Mouse (Mus musculus) midbrain, postnatal 0 days (tissue): ENCODE measurements around the gene Gm28047. TPM values are rescaled to one million over a fixed set of nuclear protein-coding genes. Genes with fewer than 3 reads are reported as not detected.
A peak's percentile ranks its signal among the peaks of the same experiment; 100 is the strongest.

Experiments used
- ATAC-seq: fragments of 200-750 bp; cut with Nextera tagmentation; 2 replicates; pipeline ENCODE4 v1.8.0; 2017; ENCODE audit warnings: moderate number of reproducible peaks, mild to moderate bottlenecking, moderate TSS enrichment, moderate library complexity; ENCODE audit not compliant: low FRiP score
- DNase-seq: peaks from one replicate; pipeline ENCODE4 v3.0.0-alpha.2; 2015; ENCODE audit warnings: low spot score
- H3K27ac ChIP-seq: fragments of 300-500 bp; sonication (generic); 2 replicates; pipeline ENCODE4 v1.5.1; 2014; ENCODE audit warnings: low read depth, mild to moderate bottlenecking, low read length, mixed read lengths
- H3K27me3 ChIP-seq: fragments of 300-500 bp; sonication (generic); 2 replicates; pipeline ENCODE4 v1.6.1; 2014; ENCODE audit warnings: low read length, control low read depth, mixed read lengths; ENCODE audit not compliant: insufficient read depth
- H3K36me3 ChIP-seq: fragments of 300-500 bp; sonication (generic); 2 replicates; pipeline ENCODE4 v1.6.1; 2014; ENCODE audit warnings: low read length, control low read depth, mixed read lengths; ENCODE audit not compliant: insufficient read depth
- H3K4me1 ChIP-seq: fragments of 300-500 bp; sonication (generic); 2 replicates; pipeline ENCODE4 v1.6.1; 2014; ENCODE audit warnings: mild to moderate bottlenecking, control low read depth, antibody characterized with exemption, low read length, mixed read lengths; ENCODE audit not compliant: insufficient read depth
- H3K4me2 ChIP-seq: fragments of 300-500 bp; sonication (generic); 2 replicates; pipeline ENCODE4 v1.6.1; 2014; ENCODE audit warnings: low read depth, mild to moderate bottlenecking, low read length, mixed read lengths; ENCODE audit not compliant: poor library complexity, severe bottlenecking
- H3K4me3 ChIP-seq: fragments of 300-500 bp; sonication (generic); 2 replicates; pipeline ENCODE4 v1.5.1; 2014; ENCODE audit warnings: low read depth, mild to moderate bottlenecking, low read length, moderate library complexity
- H3K9ac ChIP-seq: fragments of 300-500 bp; sonication (generic); replicated peaks from 2 replicates; pipeline ENCODE4 v1.6.1; 2014; ENCODE audit warnings: mild to moderate bottlenecking, low read length, moderate library complexity, mixed read lengths; ENCODE audit not compliant: poor library complexity, severe bottlenecking
- H3K9me3 ChIP-seq: fragments of 300-500 bp; sonication (generic); 2 replicates; pipeline ENCODE4 v1.6.1; 2016; ENCODE audit warnings: low read length, control low read depth
- CTCF ChIP-seq: IDR thresholded peaks from 2 replicates; pipeline ENCODE4 v1.5.1; 2016; ENCODE audit warnings: antibody characterized with exemption, mild to moderate bottlenecking
- WGBS: fragments of 180-500 bp; shearing (Covaris S2); extraction: QIAGEN DNeasy Blood & Tissue Kit; methylation state at CpG from one replicate; pipeline ENCODE4 v1.1.7; 2014; 5-methylcytosine and 5-hydroxymethylcytosine counted together
- polyA plus RNA-seq: library from polyadenylated mRNA; unstranded; fragments of >200 nt; fragmentation: Nextera tagmentation; extraction: Ambion mirVana; gene quantifications from 2 replicates; pipeline ENCODE4 v1.2.1, GENCODE M21; 2015
- total RNA-seq: library from RNA; depleted of rRNA; stranded (reverse); fragments of >200 nt; gene quantifications from 2 replicates; pipeline ENCODE4 v1.2.3, GENCODE M21; 2014

Gm28047 gene
- total and polyA plus RNA-seq, 2 experiments from 2014 or later = not detected

DNA sequence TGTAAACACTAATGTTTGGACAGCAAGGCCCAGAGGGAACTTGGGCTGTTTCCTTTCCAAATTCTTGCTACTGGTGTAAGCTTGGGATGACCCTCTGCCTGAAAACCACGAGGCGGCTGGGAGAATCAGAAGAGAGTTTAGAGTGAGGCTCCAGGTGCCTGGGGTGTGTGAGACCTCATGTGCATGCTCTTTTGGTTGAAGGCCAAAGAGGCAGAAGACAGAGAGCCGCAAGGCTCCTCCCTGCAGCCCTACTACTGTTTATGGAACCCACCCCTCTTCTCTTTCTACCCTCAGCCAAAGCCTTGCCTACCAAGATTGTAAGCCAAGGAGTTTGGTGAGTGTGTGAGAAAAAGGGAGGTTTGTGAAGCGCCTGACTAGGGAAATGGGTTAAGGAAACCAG lies 109.1 kb downstream of the Gm28047 start:
- H3K4me2 ChIP-seq = peak overlapping the region; percentile 80
- H3K4me3 ChIP-seq = peak overlapping the region; percentile 66
- TF ChIP-seq CTCF = no peak
- DNase-seq (no peak), ATAC-seq (no peak)
- 42% methylated on average over 4 of the region's 4 CpGs for WGBS
- peaks cover 28% of the 10 kb centered on the region for H3K4me1 ChIP-seq
- no peaks in the 10 kb centered on the region for H3K27me3 ChIP-seq
- H3K9me3 ChIP-seq = no peaks in the 10 kb centered on the region
- no peaks in the 10 kb centered on the region for H3K36me3 ChIP-seq
- peak overlapping the region; percentile 86 for H3K9ac ChIP-seq
- H3K27ac ChIP-seq = peak overlapping the region; percentile 99

DNA sequence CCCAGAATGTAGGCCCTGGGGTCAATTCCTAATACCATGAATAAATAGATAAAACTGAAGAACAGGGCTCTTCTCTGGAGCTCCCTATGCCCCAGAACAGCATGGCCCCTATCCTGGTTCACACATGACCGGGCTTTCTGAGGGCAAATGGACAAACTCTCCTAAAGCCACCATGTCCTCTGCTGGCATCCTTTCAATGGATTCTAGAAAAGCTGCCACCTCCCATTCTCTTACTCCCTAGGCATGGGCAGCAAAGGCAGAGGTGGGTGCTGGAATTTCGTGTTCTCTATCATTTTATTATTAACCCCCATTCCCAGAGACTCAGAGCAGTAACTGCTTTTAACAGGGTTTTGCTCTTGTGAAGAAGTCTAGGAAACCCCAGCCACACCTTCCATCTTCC lies 109.6 kb downstream of the Gm28047 start:
- Histone ChIP-seq H3K4me1 (peaks cover 28% of the 10 kb centered on the region), H3K27me3 (no peaks in the 10 kb centered on the region), H3K9ac (0 out of 2 replicates have a peak overlapping the region, but pooled peaks have one; percentile 86), H3K27ac (no peak overlapping the region), H3K36me3 (no peaks in the 10 kb centered on the region), H3K9me3 (no peaks in the 10 kb centered on the region), H3K4me3 (peak overlapping the region; percentile 66), H3K4me2 (peak overlapping the region; percentile 80)
- ATAC-seq = no peak
- DNase-seq = no peak
- TF ChIP-seq CTCF = no peak
- 86% methylated on average over 2 of the region's 2 CpGs for WGBS

DNA sequence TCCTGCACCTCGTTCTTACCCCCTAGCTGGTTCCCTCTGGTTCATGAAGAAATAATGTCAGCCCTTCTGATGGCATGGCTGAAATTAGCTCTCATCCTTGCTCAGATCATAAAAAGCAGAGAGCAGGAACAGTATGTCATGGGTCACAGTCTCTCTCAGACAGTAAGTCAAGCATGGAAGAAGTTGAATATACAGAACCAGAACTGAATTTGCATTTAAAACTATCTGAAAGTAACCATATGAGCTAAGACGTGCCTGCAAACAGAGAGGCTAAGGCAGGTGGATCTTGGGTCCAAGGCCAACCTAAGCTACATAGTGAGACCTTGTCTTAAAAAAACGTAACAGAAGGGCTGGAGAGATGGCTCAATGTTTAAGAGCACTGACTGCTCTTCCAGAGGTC lies 111.9 kb downstream of the Gm28047 start:
- no peak overlapping the region for H3K9ac ChIP-seq
- WGBS = 83% methylated on average over 3 of the region's 3 CpGs
- no peaks in the 10 kb centered on the region for H3K27me3 ChIP-seq

DNA sequence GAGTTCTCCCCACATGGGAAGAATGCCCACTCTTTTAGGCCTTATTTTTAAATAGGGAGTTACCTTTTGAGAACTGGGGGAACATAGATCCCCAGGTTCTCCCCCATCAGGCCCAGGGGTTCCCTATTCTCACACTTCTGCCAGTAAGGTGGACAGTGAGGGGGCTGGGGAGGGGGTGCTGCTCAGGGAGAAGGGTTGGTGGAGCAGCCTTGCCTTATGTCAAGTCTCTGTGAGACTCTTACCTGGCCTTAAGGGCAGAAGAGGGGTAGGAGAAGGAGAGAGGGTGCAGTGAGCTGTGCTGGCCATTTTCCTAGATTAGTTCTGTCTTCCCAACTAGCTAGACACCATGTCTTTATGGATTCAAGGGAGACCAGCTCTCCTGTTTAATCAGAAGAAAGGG lies 112.4 kb downstream of the Gm28047 start:
- Histone ChIP-seq H3K4me1 (peaks cover 22% of the 10 kb centered on the region), H3K9ac (peak overlapping the region; percentile 82), H3K36me3 (peaks cover 6% of the 10 kb centered on the region; the same call in 1 of the 2 replicates)

More for the DNA sequence above, 111.9 kb downstream of the Gm28047 start:
- no peak for TF ChIP-seq CTCF
- Histone ChIP-seq H3K4me3 (no peak overlapping the region), H3K36me3 (0 out of 2 replicates have a peak, but pooled peaks cover 3% of the 10 kb centered on the region), H3K9me3 (no peaks in the 10 kb centered on the region), H3K27ac (no peak overlapping the region), H3K4me1 (peaks cover 22% of the 10 kb centered on the region), H3K4me2 (no peak overlapping the region)
- DNase-seq (no peak), ATAC-seq (no peak)

DNA sequence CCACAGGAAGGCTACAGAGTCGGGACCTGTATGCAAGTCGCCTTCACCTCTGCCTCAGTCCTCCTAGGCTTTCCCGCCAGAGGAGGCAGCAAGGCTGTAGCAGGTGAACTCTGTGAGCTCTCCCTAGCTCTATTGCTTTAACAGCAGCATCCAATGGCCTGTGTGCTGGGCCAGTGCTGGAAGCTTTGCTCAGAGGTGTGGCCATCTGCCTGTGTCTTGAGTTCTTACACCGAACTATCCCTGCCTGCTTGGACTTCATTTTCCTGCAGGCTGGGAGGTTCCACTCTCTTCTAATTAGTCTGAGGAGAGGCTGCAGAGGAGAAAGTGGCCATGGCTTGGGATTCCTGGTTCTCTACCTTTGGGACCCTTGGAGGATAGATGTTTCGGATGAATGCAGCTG lies 112.9 kb downstream of the Gm28047 start:
- H3K4me2 ChIP-seq = peak overlapping the region; percentile 75

More for the DNA sequence above, 112.4 kb downstream of the Gm28047 start:
- ATAC-seq (no peak), DNase-seq (no peak)
- TF ChIP-seq CTCF = no peak
- Histone ChIP-seq H3K9me3 (no peaks in the 10 kb centered on the region), H3K4me3 (no peak overlapping the region), H3K4me2 (no peak overlapping the region), H3K27me3 (no peaks in the 10 kb centered on the region), H3K27ac (peak overlapping the region; percentile 97)

DNA sequence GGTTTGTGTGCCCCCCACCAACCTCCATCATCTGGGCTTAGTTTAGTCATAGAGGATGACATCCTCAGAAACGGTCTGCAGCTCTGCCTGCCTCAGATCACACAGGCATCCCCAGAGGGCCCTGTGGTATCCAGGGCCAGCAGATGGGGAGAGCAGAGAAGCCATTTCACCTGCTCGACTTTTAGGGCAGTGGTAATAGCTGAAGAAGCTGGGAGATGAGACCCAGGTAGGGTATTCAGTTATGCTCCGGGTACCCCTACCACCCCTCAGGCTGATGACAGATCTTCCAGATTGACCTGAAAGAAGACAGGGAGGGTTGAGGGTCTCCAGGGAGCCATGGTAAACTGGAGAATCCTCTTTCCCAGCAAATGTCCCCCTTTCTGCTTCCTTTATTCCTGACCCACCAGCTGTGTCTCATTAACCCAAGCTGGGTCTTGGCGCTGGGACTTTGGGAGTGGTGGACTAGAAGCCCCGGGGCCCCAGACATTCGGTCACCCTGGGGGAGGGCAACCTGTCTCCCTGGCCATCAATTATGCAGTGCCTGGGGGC lies 113.5 kb downstream of the Gm28047 start:
- Histone ChIP-seq H3K9ac (peak overlapping the region; percentile 82; the same call in 1 of the 2 replicates), H3K4me3 (peak overlapping the region; percentile 64; the same call in 1 of the 2 replicates), H3K36me3 (peaks cover 8% of the 10 kb centered on the region; the same call in 1 of the 2 replicates), H3K9me3 (no peaks in the 10 kb centered on the region), H3K4me1 (peaks cover 22% of the 10 kb centered on the region), H3K4me2 (peak overlapping the region; percentile 75), H3K27ac (peak overlapping the region; percentile 97), H3K27me3 (no peaks in the 10 kb centered on the region)
- no peak for ATAC-seq
- no peak for TF ChIP-seq CTCF
- DNase-seq = peak; percentile 26
- WGBS = 6% methylated on average over 6 of the region's 6 CpGs

More for the DNA sequence above, 112.9 kb downstream of the Gm28047 start:
- Histone ChIP-seq H3K4me3 (no peak overlapping the region), H3K9ac (peak overlapping the region; percentile 82), H3K27ac (peak overlapping the region; percentile 97), H3K36me3 (peaks cover 8% of the 10 kb centered on the region; the same call in 1 of the 2 replicates), H3K27me3 (no peaks in the 10 kb centered on the region), H3K9me3 (no peaks in the 10 kb centered on the region), H3K4me1 (peaks cover 22% of the 10 kb centered on the region)
- no peak for TF ChIP-seq CTCF
- WGBS = 17% methylated on average over 5 of the region's 5 CpGs
- ATAC-seq = no peak
- DNase-seq = no peak
